Mouse (Mus musculus): ENCODE data around the gene Itga10.

DNA sequence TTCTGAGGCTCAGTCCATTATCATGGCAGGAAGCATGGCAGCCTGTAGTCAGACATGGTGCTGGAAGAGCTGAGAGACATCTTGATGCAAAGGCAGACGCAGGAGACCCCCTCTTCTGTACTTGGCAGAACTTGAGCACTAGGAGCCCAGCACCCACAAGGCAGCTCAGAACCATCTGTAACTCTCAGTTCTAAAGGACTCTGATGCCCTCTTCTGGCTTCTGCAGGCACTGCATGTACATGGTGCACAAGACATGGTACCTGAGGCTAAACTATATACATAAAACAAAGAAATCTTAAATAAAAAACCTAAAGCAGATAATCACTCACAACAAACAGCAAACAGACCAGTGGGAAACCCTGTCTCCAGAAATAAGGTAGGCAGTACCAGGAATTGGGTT is 6.2 kb upstream of the Itga10 start:
- TF ChIP-seq POLR2A (IDR thresholded peaks at IDR 0.05; ENCODE audit: low read depth, low read length) (no peak), CTCF (IDR thresholded peaks at IDR 0.05; ENCODE audit: extremely low read depth, insufficient read depth, insufficient read length, insufficient replicate concordance) (peak; percentile 65; the same call in 1 of the 2 replicates)
